Mouse (Mus musculus) spleen, adult 10 weeks (tissue): Measurements from ENCODE around the gene Wipi2. TPM values are rescaled to one million over a fixed set of nuclear protein-coding genes. Genes with fewer than 3 reads are reported as not detected.

ENCODE experiments used
- polyA plus RNA-seq: library from polyadenylated mRNA; stranded (reverse); fragments of 350-450 nt; fragmentation: Illumina TruSeq; extraction: RNeasy Lipid Tissue Mini Kit (QIAGEN cat#74804); gene quantifications from one replicate; pipeline ENCODE4 v1.2.3, GENCODE M21; 2015; ENCODE audit warnings: low replicate concordance; ENCODE audit not compliant: insufficient read depth

The Wipi2 gene
- polyA plus RNA-seq: 42.7 TPM

GRCm38 (mm10) chr5:142627398-142627797 lies at the start of gene Wipi2:
Gene Wipi2, plus strand, starts transcription at chr5:142627698.

DNA sequence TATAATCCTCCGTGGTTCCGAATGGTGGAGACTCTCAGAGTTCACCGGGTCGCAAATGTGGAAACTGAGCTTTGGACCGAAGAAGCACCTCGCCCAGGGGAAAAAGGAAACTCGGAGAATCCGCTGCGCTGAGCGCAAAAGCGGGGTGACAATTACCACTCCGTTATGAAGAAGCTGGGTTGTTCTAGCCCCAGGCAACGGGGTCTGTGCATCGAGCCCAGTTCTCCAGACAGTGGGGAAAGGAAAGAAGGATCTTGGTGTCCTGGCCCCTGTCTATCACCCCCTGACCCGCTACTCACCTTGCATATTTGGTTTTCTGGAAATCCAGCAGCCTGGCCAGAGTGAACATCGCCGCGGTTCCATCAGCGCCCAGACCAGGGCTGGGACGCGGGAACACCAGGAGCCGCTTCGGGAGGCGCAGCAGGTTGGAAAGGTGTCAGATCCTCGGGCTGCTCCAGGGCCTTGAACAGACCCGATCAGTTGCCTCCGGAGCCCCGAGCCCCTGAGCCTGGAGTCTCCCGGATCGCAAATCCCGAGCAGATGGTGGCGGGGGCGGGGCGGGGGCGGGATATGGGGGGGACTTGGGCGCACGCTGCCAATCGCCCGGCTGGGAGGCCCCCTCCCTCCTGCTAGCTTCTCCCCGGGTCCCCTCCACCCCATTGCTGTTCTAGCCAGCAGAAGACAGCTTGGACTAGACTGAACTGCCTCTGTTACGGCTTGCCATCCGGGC lies 19.1 kb upstream of the Wipi2 start, which contains the start of gene Mmd2:
Mmd2 (minus strand) TSS at position 542 of the 730 bp plus-strand sequence.

GRCm38 (mm10) chr5:142692248-142692647 lies 64.8 kb downstream of the Wipi2 start, which contains the start of gene Slc29a4:
Gene Slc29a4, plus strand, starts transcription at chr5:142692512.

Other genes with a start within 250 kb of the Wipi2 start
- gene Foxk1, start 226.2 kb upstream of the Wipi2 start, polyA plus RNA-seq: 25.3 TPM
- gene Ap5z1, start 163.8 kb upstream of the Wipi2 start, polyA plus RNA-seq: 11.6 TPM
- not detected for gene Papolb, start 97.6 kb upstream of the Wipi2 start, polyA plus RNA-seq
- gene Radil, start 76.6 kb upstream of the Wipi2 start, polyA plus RNA-seq: 0.29 TPM
- gene Mmd2, start 18.9 kb upstream of the Wipi2 start, polyA plus RNA-seq: not detected
- 2.5 TPM for gene Slc29a4, start 64.8 kb downstream of the Wipi2 start, polyA plus RNA-seq
- 6.3 TPM for gene Tnrc18, start 190.0 kb downstream of the Wipi2 start, polyA plus RNA-seq